Mouse (Mus musculus) hindbrain, embryonic 15.5 days (tissue): Measurements from ENCODE around the gene Aloxe3. TPM values are rescaled to one million over a fixed set of nuclear protein-coding genes. Genes with fewer than 3 reads are reported as not detected.

ENCODE experiments used
- ATAC-seq: fragments of 200-750 bp; cut with Nextera tagmentation; 2 replicates; pipeline ENCODE4 v1.8.0; 2017; ENCODE audit warnings: low read depth, moderate number of reproducible peaks, moderate TSS enrichment; ENCODE audit not compliant: low FRiP score
- H3K27ac ChIP-seq: fragments of 300-500 bp; sonication (generic); replicated peaks from 2 replicates; pipeline ENCODE4 v1.5.1; 2015; ENCODE audit warnings: mild to moderate bottlenecking, inconsistent platforms
- H3K27me3 ChIP-seq: fragments of 300-500 bp; sonication (generic); 2 replicates; pipeline ENCODE4 v1.6.1; 2015; ENCODE audit warnings: control low read depth, inconsistent platforms
- H3K36me3 ChIP-seq: fragments of 300-500 bp; sonication (generic); 2 replicates; pipeline ENCODE4 v1.6.1; 2015; ENCODE audit warnings: control low read depth, inconsistent platforms
- H3K4me1 ChIP-seq: fragments of 300-500 bp; sonication (generic); replicated peaks from 2 replicates; pipeline ENCODE4 v1.6.1; 2015; ENCODE audit warnings: control low read depth, inconsistent platforms
- H3K4me2 ChIP-seq: fragments of 300-500 bp; sonication (generic); 2 replicates; pipeline ENCODE4 v1.6.1; 2015; ENCODE audit warnings: moderate library complexity, mild to moderate bottlenecking, inconsistent platforms
- H3K4me3 ChIP-seq: fragments of 300-500 bp; sonication (generic); 2 replicates; pipeline ENCODE4 v1.5.1; 2015; ENCODE audit warnings: mild to moderate bottlenecking, inconsistent platforms
- H3K9ac ChIP-seq: fragments of 300-500 bp; sonication (generic); 2 replicates; pipeline ENCODE4 v1.6.1; 2015; ENCODE audit warnings: inconsistent platforms
- H3K9me3 ChIP-seq: fragments of 300-500 bp; sonication (generic); 2 replicates; pipeline ENCODE4 v1.6.1; 2016; ENCODE audit warnings: control low read depth, inconsistent platforms
- WGBS: fragments of 180-500 bp; shearing (Covaris S2); methylation state at CpG from one replicate; pipeline ENCODE4 v1.1.7; 2015; 5-methylcytosine and 5-hydroxymethylcytosine counted together
- polyA plus RNA-seq: library from polyadenylated mRNA; unstranded; fragments of >200 nt; fragmentation: Nextera tagmentation; extraction: Ambion mirVana; gene quantifications from 2 replicates; pipeline ENCODE4 v1.2.1, GENCODE M21; 2015

Aloxe3 gene
- polyA plus RNA-seq, 1 experiment from 2014 or later: 6.5 TPM

DNA sequence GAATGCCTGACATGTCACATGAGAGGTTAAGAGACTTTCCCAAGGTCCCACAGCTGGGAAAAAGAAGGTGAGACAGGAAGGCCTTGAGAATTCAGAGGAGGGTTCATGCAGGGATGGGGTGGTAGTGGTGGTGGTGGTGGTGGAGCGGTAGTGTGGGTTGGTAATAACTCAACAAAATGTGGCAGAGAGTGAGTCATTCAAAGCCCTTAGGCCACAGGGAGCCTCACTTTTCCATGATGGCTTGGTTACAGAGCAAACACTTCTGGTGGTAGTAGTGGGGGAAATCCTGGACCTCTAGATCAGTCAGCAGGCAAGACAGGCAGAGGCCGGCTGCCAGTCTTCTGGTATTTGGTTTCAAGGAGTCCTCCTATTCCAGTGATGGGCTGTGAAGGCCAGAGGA lies 46.9 kb downstream of the Aloxe3 start:
- no peak overlapping the region for H3K4me2 ChIP-seq
- no peaks in the 10 kb centered on the region for H3K27me3 ChIP-seq
- no peak overlapping the region for H3K27ac ChIP-seq
- H3K9me3 ChIP-seq: no peaks in the 10 kb centered on the region
- ATAC-seq: no peak
- no peak overlapping the region for H3K9ac ChIP-seq
- no peaks in the 10 kb centered on the region for H3K4me1 ChIP-seq
- H3K4me3 ChIP-seq: no peak overlapping the region
- no peaks in the 10 kb centered on the region for H3K36me3 ChIP-seq
- 91% methylated on average over 2 of the region's 2 CpGs for WGBS

DNA sequence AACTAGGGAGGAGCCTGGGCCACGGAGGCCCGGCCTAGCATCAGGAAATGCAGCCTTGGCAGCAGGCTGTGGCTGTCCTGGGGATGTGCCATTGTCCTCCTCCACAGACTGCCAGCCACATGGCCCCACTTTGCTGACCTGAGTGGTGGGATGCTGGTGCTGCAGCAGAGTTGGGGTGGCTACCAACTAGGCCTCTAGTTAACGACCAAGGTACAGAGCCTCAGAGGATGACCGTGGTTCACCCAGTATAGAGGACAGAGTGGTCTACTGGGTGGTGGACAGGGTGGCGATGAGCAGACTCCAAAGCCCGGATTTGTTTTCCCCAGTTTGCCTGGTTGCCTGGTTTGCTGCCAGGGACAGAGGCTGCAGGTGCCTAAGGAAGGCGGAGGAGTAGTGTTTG lies 49.0 kb downstream of the Aloxe3 start:
- H3K27me3 ChIP-seq: no peaks in the 10 kb centered on the region
- H3K4me3 ChIP-seq: no peak overlapping the region
- no peaks in the 10 kb centered on the region for H3K9me3 ChIP-seq
- no peak overlapping the region for H3K9ac ChIP-seq
- ATAC-seq: no peak
- H3K36me3 ChIP-seq: no peaks in the 10 kb centered on the region
- H3K27ac ChIP-seq: no peak overlapping the region
- no peak overlapping the region for H3K4me2 ChIP-seq
- no peaks in the 10 kb centered on the region for H3K4me1 ChIP-seq
- WGBS: 87% methylated on average over 7 of the region's 7 CpGs

DNA sequence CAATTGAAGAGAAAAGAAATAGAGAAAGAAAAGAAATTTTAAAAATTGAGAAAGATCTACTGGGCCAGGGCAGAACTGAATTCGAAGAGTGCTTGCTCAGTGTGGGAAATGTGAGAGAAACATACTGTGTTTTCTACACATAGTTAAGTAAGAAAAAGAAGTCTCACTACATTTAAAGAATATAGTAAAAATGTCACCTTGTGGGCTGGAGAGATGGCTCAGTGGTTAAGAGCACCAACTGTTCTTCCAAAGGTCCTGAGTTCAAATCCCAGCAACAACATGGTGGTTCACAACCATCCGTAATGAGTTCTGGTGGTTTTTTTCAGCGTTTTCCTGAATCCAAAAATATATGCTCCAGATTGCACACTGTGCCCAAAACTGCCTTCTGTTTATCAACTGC lies 52.8 kb downstream of the Aloxe3 start:
- Histone ChIP-seq H3K4me1 (no peaks in the 10 kb centered on the region), H3K27me3 (no peaks in the 10 kb centered on the region), H3K4me3 (no peak overlapping the region), H3K9me3 (no peaks in the 10 kb centered on the region), H3K4me2 (no peak overlapping the region), H3K27ac (no peak overlapping the region), H3K9ac (no peak overlapping the region), H3K36me3 (no peaks in the 10 kb centered on the region)
- WGBS: 85% methylated on average over 3 of the region's 3 CpGs
- no peak for ATAC-seq

GRCm38 (mm10) chr11:69179512-69179911 lies 53.8 kb downstream of the Aloxe3 start:
- no peak for ATAC-seq
- no peaks in the 10 kb centered on the region for H3K27me3 ChIP-seq
- 53% methylated on average over 3 of the region's 3 CpGs for WGBS

GRCm38 (mm10) chr11:69180120-69180519 lies 54.4 kb downstream of the Aloxe3 start:
- no peak for ATAC-seq
- Histone ChIP-seq H3K4me3 (no peak overlapping the region), H3K4me1 (no peaks in the 10 kb centered on the region), H3K27me3 (no peaks in the 10 kb centered on the region), H3K27ac (no peak overlapping the region), H3K4me2 (no peak overlapping the region), H3K36me3 (no peaks in the 10 kb centered on the region), H3K9ac (no peak overlapping the region), H3K9me3 (no peaks in the 10 kb centered on the region)
- 94% methylated on average over 4 of the region's 4 CpGs for WGBS

More at GRCm38 (mm10) chr11:69179512-69179911, 53.8 kb downstream of the Aloxe3 start:
- no peaks in the 10 kb centered on the region for H3K36me3 ChIP-seq
- H3K4me2 ChIP-seq: no peak overlapping the region
- no peaks in the 10 kb centered on the region for H3K9me3 ChIP-seq
- no peak overlapping the region for H3K4me3 ChIP-seq
- no peak overlapping the region for H3K9ac ChIP-seq
- H3K27ac ChIP-seq: no peak overlapping the region
- H3K4me1 ChIP-seq: no peaks in the 10 kb centered on the region

- Histone ChIP-seq H3K27me3 (no peaks in the 10 kb centered on the region), H3K27ac (no peak overlapping the region), H3K4me3 (no peak overlapping the region), H3K36me3 (no peaks in the 10 kb centered on the region), H3K4me1 (no peaks in the 10 kb centered on the region), H3K4me2 (no peak overlapping the region), H3K9me3 (no peaks in the 10 kb centered on the region), H3K9ac (no peak overlapping the region)
- ATAC-seq: no peak
- 86% methylated on average over 5 of the region's 5 CpGs for WGBS
These were observed 59.3 kb downstream of the Aloxe3 start for GRCm38 (mm10) chr11:69185031-69185430.

DNA sequence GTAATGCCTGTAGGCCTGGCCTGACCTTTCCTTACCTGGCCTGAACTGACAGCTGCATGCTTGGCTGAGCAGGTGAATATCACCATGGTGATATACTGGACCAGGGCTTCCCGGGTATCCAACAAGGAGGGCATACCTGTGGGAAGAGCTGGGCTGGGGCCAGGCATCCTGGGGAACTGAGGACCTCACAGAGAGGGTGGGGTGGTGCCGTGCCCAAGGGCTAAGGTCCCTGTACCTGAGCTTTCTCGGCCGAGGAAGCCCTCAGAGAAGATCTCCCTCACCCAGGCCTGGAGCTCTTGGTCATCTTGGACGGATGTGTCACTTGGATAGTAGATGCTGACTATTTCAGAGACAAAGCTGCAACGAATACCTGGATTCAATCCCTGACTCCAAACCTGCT lies 60.2 kb downstream of the Aloxe3 start:
- Histone ChIP-seq H3K4me2 (no peak overlapping the region), H3K36me3 (no peaks in the 10 kb centered on the region), H3K9me3 (no peaks in the 10 kb centered on the region), H3K4me1 (no peaks in the 10 kb centered on the region), H3K4me3 (no peak overlapping the region), H3K27ac (no peak overlapping the region), H3K27me3 (no peaks in the 10 kb centered on the region), H3K9ac (no peak overlapping the region)
- no peak for ATAC-seq
- WGBS: 82% methylated on average over 6 of the region's 6 CpGs

- peaks cover 8% of the 10 kb centered on the region for H3K4me1 ChIP-seq
- H3K9ac ChIP-seq: no peak overlapping the region
- H3K27ac ChIP-seq: no peak overlapping the region
- no peak overlapping the region for H3K4me3 ChIP-seq
- no peaks in the 10 kb centered on the region for H3K9me3 ChIP-seq
- no peaks in the 10 kb centered on the region for H3K36me3 ChIP-seq
- 8% methylated on average over 1 of the region's 1 CpGs for WGBS
- no peak overlapping the region for H3K4me2 ChIP-seq
- no peak for ATAC-seq
- H3K27me3 ChIP-seq: peaks cover 15% of the 10 kb centered on the region
These were observed 67.1 kb downstream of the Aloxe3 start for GRCm38 (mm10) chr11:69192840-69193239.

- 13% methylated on average over 5 of the region's 5 CpGs for WGBS
- Histone ChIP-seq H3K9me3 (no peaks in the 10 kb centered on the region), H3K4me3 (peak overlapping the region; percentile 28), H3K27me3 (peaks cover 23% of the 10 kb centered on the region), H3K4me2 (peak overlapping the region; percentile 51), H3K27ac (no peak overlapping the region), H3K9ac (peak overlapping the region; percentile 5; the same call in 1 of the 2 replicates), H3K4me1 (peaks cover 8% of the 10 kb centered on the region), H3K36me3 (no peaks in the 10 kb centered on the region)
- ATAC-seq: no peak
These were observed 71.1 kb downstream of the Aloxe3 start for GRCm38 (mm10) chr11:69196766-69197165.

- Histone ChIP-seq H3K4me3 (peak overlapping the region; percentile 28), H3K9ac (peak overlapping the region; percentile 5; the same call in 1 of the 2 replicates), H3K27me3 (peaks cover 23% of the 10 kb centered on the region), H3K27ac (no peak overlapping the region), H3K36me3 (no peaks in the 10 kb centered on the region), H3K9me3 (no peaks in the 10 kb centered on the region), H3K4me1 (peaks cover 8% of the 10 kb centered on the region), H3K4me2 (peak overlapping the region; percentile 51)
- WGBS: 1% methylated on average over 14 of the region's 14 CpGs
- ATAC-seq: no peak
These were observed 71.5 kb downstream of the Aloxe3 start for GRCm38 (mm10) chr11:69197194-69197593.

DNA sequence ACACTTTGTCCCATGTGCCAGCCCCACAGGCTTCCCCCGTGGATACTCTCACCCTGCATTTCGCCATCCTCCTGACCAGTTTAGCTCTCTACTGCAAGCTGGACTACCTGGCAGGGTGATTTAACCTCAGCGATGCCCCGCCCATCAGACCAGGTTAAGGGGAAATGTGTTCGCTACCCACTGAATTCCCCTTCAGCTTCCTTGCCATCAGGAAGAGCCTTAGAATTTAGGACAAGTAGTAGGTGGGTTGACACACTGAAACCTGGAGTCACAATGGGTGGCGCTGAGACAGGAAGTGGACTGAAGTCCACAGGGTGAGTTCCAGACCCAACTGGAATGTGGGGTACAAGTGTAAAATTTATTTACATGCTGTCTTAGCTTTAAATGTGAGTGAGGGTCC lies 72.0 kb downstream of the Aloxe3 start, which contains the start of gene Alox8:
Gene Alox8, minus strand, starts transcription at position 101 of the 400 bp plus-strand sequence.
- no peak for ATAC-seq
- H3K9me3 ChIP-seq: no peaks in the 10 kb centered on the region
- H3K9ac ChIP-seq: peak within 1 kb of the TSS; percentile 5; the same call in 1 of the 2 replicates
- H3K4me3 ChIP-seq: peak within 1 kb of the TSS; percentile 28
- peak within 1 kb of the TSS; percentile 51 for H3K4me2 ChIP-seq
- no peaks in the 10 kb centered on the region for H3K36me3 ChIP-seq
- peaks cover 8% of the 10 kb centered on the region for H3K4me1 ChIP-seq
- H3K27ac ChIP-seq: no peak within 1 kb of the TSS
- WGBS: 38% methylated on average over 6 of the region's 6 CpGs
- peaks cover 23% of the 10 kb centered on the region for H3K27me3 ChIP-seq
